Mouse (Mus musculus) stomach, postnatal 0 days (tissue): ENCODE results near the gene Abcg5.

ENCODE experiments used
- CTCF ChIP-seq: IDR thresholded peaks from 2 replicates; pipeline ENCODE4 v1.5.1; 2016; ENCODE audit warnings: antibody characterized with exemption, low read depth, mild to moderate bottlenecking, moderate library complexity
- EP300 ChIP-seq: optimal IDR thresholded peaks from 2 replicates; pipeline ENCODE3; 2016; ENCODE audit warnings: antibody characterized with exemption

GRCm38 (mm10) chr17:84665053-84665452, 17.8 kb downstream of the Abcg5 start:
- TF ChIP-seq CTCF (no peak), EP300 (no peak)
